Mouse (Mus musculus): ENCODE measurements around the gene Nphs2.

Nphs2 gene

GRCm38 (mm10) chr1:156310630-156311029 lies at the start of gene Nphs2:
Nphs2 (plus strand) TSS chr1:156310727.
- peak; percentile 19 for DNase-seq (ENCODE audit: low read depth, low spot score)

GRCm38 (mm10) chr1:156263352-156263751 lies 47.2 kb upstream of the Nphs2 start:
- DNase-seq (ENCODE audit: low read depth, low spot score), result peak; percentile 80

GRCm38 (mm10) chr1:156263946-156264345 lies 46.6 kb upstream of the Nphs2 start:
- no peak for DNase-seq (ENCODE audit: low read depth, low spot score)

GRCm38 (mm10) chr1:156268546-156268945 lies 42.0 kb upstream of the Nphs2 start:
- DNase-seq (ENCODE audit: low read depth, low spot score), result peak; percentile 61

- DNase-seq (ENCODE audit: low read depth, low spot score), result no peak
Measured at GRCm38 (mm10) chr1:156270471-156270870, 40.1 kb upstream of the Nphs2 start.

GRCm38 (mm10) chr1:156271654-156272053 lies 38.9 kb upstream of the Nphs2 start:
- DNase-seq (ENCODE audit: low read depth, low spot score), result no peak

- peak; percentile 26 for DNase-seq (ENCODE audit: low read depth, low spot score)
Measured at GRCm38 (mm10) chr1:156273647-156274046, 36.9 kb upstream of the Nphs2 start.

- no peak for DNase-seq (ENCODE audit: low read depth, low spot score)
Measured at GRCm38 (mm10) chr1:156280131-156280530, 30.4 kb upstream of the Nphs2 start.

- DNase-seq (ENCODE audit: low read depth, low spot score), result no peak
Measured at GRCm38 (mm10) chr1:156284207-156284606, 26.3 kb upstream of the Nphs2 start.

- DNase-seq (ENCODE audit: low read depth, low spot score), result no peak
Measured at GRCm38 (mm10) chr1:156284851-156285540, 25.5 kb upstream of the Nphs2 start.

- DNase-seq (ENCODE audit: low read depth, low spot score), result no peak
Measured at GRCm38 (mm10) chr1:156285541-156285896, 25.0 kb upstream of the Nphs2 start.

- DNase-seq (ENCODE audit: low read depth, low spot score), result no peak
Measured at GRCm38 (mm10) chr1:156288556-156289221, 21.8 kb upstream of the Nphs2 start.

- peak; percentile 53 for DNase-seq (ENCODE audit: low read depth, low spot score)
Measured at GRCm38 (mm10) chr1:156289222-156289587, 21.3 kb upstream of the Nphs2 start.

- DNase-seq (ENCODE audit: low read depth, low spot score), result no peak
Measured at GRCm38 (mm10) chr1:156290016-156290415, 20.5 kb upstream of the Nphs2 start.

- DNase-seq (ENCODE audit: low read depth, low spot score), result peak; percentile 64
Measured at GRCm38 (mm10) chr1:156302911-156303749, 7.4 kb upstream of the Nphs2 start, which contains the start of gene Tdrd5. Tdrd5 (minus strand) TSS chr1:156303664.

GRCm38 (mm10) chr1:156308595-156308994 lies 1.9 kb upstream of the Nphs2 start:
- DNase-seq (ENCODE audit: low read depth, low spot score), result no peak

- no peak for DNase-seq (ENCODE audit: low read depth, low spot score)
Measured at GRCm38 (mm10) chr1:156323126-156323525, 12.6 kb downstream of the Nphs2 start.

GRCm38 (mm10) chr1:156340847-156341246 lies 30.3 kb downstream of the Nphs2 start:
- DNase-seq (ENCODE audit: low read depth, low spot score), result no peak

- no peak for DNase-seq (ENCODE audit: low read depth, low spot score)
Measured at GRCm38 (mm10) chr1:156344433-156344832, 33.9 kb downstream of the Nphs2 start.

GRCm38 (mm10) chr1:156345633-156346032 lies 35.1 kb downstream of the Nphs2 start:
- DNase-seq (ENCODE audit: low read depth, low spot score), result no peak

- no peak for DNase-seq (ENCODE audit: low read depth, low spot score)
Measured at GRCm38 (mm10) chr1:156349031-156349430, 38.5 kb downstream of the Nphs2 start.

GRCm38 (mm10) chr1:156350441-156350840 lies 39.9 kb downstream of the Nphs2 start:
- no peak for DNase-seq (ENCODE audit: low read depth, low spot score)

All from ZHBTc4 (cell line).